In the genomic region with DNA sequence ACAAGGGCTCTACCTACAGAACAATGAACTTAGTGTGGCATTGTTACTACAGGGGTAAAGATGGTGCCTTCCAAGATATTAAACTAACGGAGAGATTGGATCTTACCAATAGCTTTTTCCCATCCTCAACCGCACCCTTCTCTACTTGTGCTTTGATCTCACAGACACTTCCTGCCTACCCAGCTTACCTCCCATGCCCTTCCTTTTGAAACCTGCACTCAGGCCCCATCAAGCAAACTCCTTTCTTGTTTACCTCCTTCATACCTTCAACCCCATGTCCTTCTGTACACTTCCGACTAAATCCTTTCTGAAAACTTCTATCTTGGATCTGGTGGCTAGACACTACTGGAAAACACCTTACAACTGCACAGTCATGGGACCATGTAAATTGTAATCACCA, we compare ENCODE assay signal across 37 mouse cellular contexts. TPM values are rescaled to one million over a fixed set of nuclear protein-coding genes. Genes with fewer than 3 reads are reported as not detected.
DNase-seq lines count a peak whose midpoint lies in the region; ATAC-seq and TF ChIP-seq lines count a peak whose summit lies in the region.
"Had no signal": no experiment of that assay in that cellular context is flagged by ENCODE, and none has a peak within 500 bp of the region (broad histone marks: within the 10 kb centered on the region; RNA-seq: fewer than 3 reads in every experiment).

No protein-coding gene starts in this region.

- no peaks in the 10 kb centered on the region for H3K9me3 ChIP-seq in forebrain, embryonic 11.5 days (ENCODE audit: control insufficient read depth, low read length)
- H3K9me3 ChIP-seq: embryonic facial prominence, embryonic 10.5 days; embryonic facial prominence, embryonic 13.5 days; forebrain, embryonic 13.5 days; hindbrain, embryonic 10.5 days; hindbrain, embryonic 13.5 days had no signal

- H3K27ac ChIP-seq in thymus, adult 2 months (ENCODE audit: control insufficient read depth, insufficient read depth, low read length): no peak overlapping the region
- H3K27ac ChIP-seq in forebrain, embryonic 11.5 days (ENCODE audit: low read depth, low read length): no peak overlapping the region
- H3K27ac ChIP-seq: embryonic facial prominence, embryonic 10.5 days; embryonic facial prominence, embryonic 13.5 days; forebrain, embryonic 13.5 days; gastrocnemius, adult 2 months; hindbrain, embryonic 10.5 days; hindbrain, embryonic 13.5 days had no signal

- TF ChIP-seq POLR2A in thymus, adult 2 months (IDR thresholded peaks at IDR 0.05; ENCODE audit: control insufficient read depth, extremely low read depth, insufficient read depth, low read length, poor library complexity): no peak

- H3K36me3 ChIP-seq in thymus, adult 2 months (ENCODE audit: control insufficient read depth, insufficient read depth, low read length): no peaks in the 10 kb centered on the region
- H3K36me3 ChIP-seq in forebrain, embryonic 11.5 days (ENCODE audit: control insufficient read depth, insufficient read depth, low read length): no peaks in the 10 kb centered on the region
- H3K36me3 ChIP-seq: embryonic facial prominence, embryonic 10.5 days; embryonic facial prominence, embryonic 13.5 days; G1E; hindbrain, embryonic 10.5 days; hindbrain, embryonic 13.5 days had no signal

- peak; percentile 94 for ATAC-seq in CD4-positive, CD25-positive, alpha-beta regulatory T cell, adult 4 months
- no peak for ATAC-seq in forebrain, embryonic 11.5 days (replicated peaks; ENCODE audit: low FRiP score)
- ATAC-seq: forebrain, embryonic 13.5 days; forebrain, embryonic 16.5 days; hindbrain, embryonic 16.5 days; Patski had no signal

- DNase-seq in thymus, postnatal 0 days (ENCODE audit: low spot score): peak; percentile 32
- DNase-seq in thymus, adult 2 months: no peak
- peak; percentile 57 for DNase-seq in CD4-positive helper T cell, adult 2 months (ENCODE audit: low read depth, low spot score)
- peak; percentile 64 for DNase-seq in induced T-regulatory cell, adult 2 months (ENCODE audit: low read depth)
- DNase-seq in forebrain, embryonic 11.5 days (ENCODE audit: low spot score): no peak
- no peak for DNase-seq in gastrocnemius, postnatal 14 days
- DNase-seq in gastrocnemius, postnatal 4 days (ENCODE audit: low spot score in 2 of 2): no peak
- DNase-seq: adrenal gland, postnatal 10 days; adrenal gland, postnatal 36 days; B cell, adult 2 months; cerebellum, adult 2 months; cerebellum, adult 9-11 months; cerebellum, postnatal 25 days; gastrocnemius, adult 2 months; gastrocnemius, postnatal 25 days; heart, postnatal 36 days; kidney, adult 11 months; kidney, adult 8-10 months had no signal

- no peak overlapping the region for H3K9ac ChIP-seq in forebrain, embryonic 11.5 days (ENCODE audit: low read length)
- H3K9ac ChIP-seq: embryonic facial prominence, embryonic 13.5 days; forebrain, embryonic 13.5 days; hindbrain, embryonic 13.5 days had no signal

- no peaks in the 10 kb centered on the region for H3K27me3 ChIP-seq in thymus, adult 2 months (ENCODE audit: control insufficient read depth, insufficient read depth, low read length)
- no peaks in the 10 kb centered on the region for H3K27me3 ChIP-seq in forebrain, embryonic 11.5 days (ENCODE audit: control insufficient read depth, insufficient read depth, low read length)
- H3K27me3 ChIP-seq: embryonic facial prominence, embryonic 13.5 days; forebrain, embryonic 13.5 days; hindbrain, embryonic 13.5 days; Patski had no signal

- 46% methylated on average over 3 of the region's 3 CpGs for WGBS in thymus, adult 2 months
- WGBS in forebrain, embryonic 11.5 days: 86% methylated on average over 3 of the region's 3 CpGs

- intact Hi-C loops in gastrocnemius, postnatal 14 days (cut with DNase I; ENCODE audit: low total_unique reads): no loop called here

- H3K4me2 ChIP-seq in forebrain, embryonic 11.5 days (ENCODE audit: low read depth, low read length, severe bottlenecking): no peak overlapping the region
- H3K4me2 ChIP-seq: embryonic facial prominence, embryonic 13.5 days; forebrain, embryonic 13.5 days; heart, embryonic 11.5 days; hindbrain, embryonic 13.5 days had no signal

- no peak overlapping the region for H3K4me3 ChIP-seq in thymus, adult 2 months (ENCODE audit: control insufficient read depth, insufficient read depth, low read length)
- H3K4me3 ChIP-seq in forebrain, embryonic 11.5 days (ENCODE audit: low read depth, low read length): no peak overlapping the region
- H3K4me3 ChIP-seq: embryonic facial prominence, embryonic 10.5 days; embryonic facial prominence, embryonic 13.5 days; erythroblast, embryonic 14.5 days; forebrain, embryonic 13.5 days; gastrocnemius, adult 2 months; hindbrain, embryonic 10.5 days; hindbrain, embryonic 13.5 days had no signal

- no peak for TF ChIP-seq CTCF in thymus, adult 2 months (IDR thresholded peaks at IDR 0.05; ENCODE audit: borderline replicate concordance, control insufficient read depth, extremely low read depth, insufficient read depth, low read length, poor library complexity)

- no peaks in the 10 kb centered on the region for H3K4me1 ChIP-seq in thymus, adult 2 months (replicated peaks; ENCODE audit: control insufficient read depth, insufficient read depth, low read length)
- H3K4me1 ChIP-seq in forebrain, embryonic 11.5 days (replicated peaks; ENCODE audit: control insufficient read depth, insufficient read depth, low read length): no peaks in the 10 kb centered on the region
- H3K4me1 ChIP-seq: embryonic facial prominence, embryonic 10.5 days; embryonic facial prominence, embryonic 13.5 days; forebrain, embryonic 13.5 days; hindbrain, embryonic 10.5 days; hindbrain, embryonic 13.5 days had no signal

RNA-seq across cellular contexts. Expression of a gene that starts 5.7 kb away (rescaled TPM):
- 1,245 and 1,274 TPM in 2 replicates for polyA plus RNA-seq in thymus, postnatal 0 days (2015; fragmentation: Nextera tagmentation; extraction: Ambion mirVana)
- 134 and 151 TPM in 2 replicates for polyA plus RNA-seq in thymus, adult 2 months (2012; rRNA removed)
- 100 to 1,000 TPM; 613 to 644 TPM for polyA plus RNA-seq in CD4-positive, CD25-positive, alpha-beta regulatory T cell, adult 4 months (2017; shearing (Covaris generic))
- polyA plus RNA-seq in forebrain, embryonic 11.5 days (2014; fragmentation: Nextera tagmentation; extraction: Ambion mirVana): 317 and 320 TPM in 2 replicates
- 100 to 1,000 TPM; 101 to 110 TPM for total RNA-seq in gastrocnemius, postnatal 14 days (2021)
- total RNA-seq in gastrocnemius, postnatal 4 days (2021): 100 to 1,000 TPM; 310 to 333 TPM
- total RNA-seq: G1E had no signal
- polyA plus RNA-seq: G1E had no signal

RNA-seq across cellular contexts. Expression of a gene that starts 40.3 kb away (rescaled TPM):
- 485 and 530 TPM in 2 replicates for polyA plus RNA-seq in thymus, postnatal 0 days (2015; fragmentation: Nextera tagmentation; extraction: Ambion mirVana)
- 99.3 and 121 TPM in 2 replicates for polyA plus RNA-seq in thymus, adult 2 months (2012; rRNA removed)
- 100 to 1,000 TPM; 693 to 848 TPM for polyA plus RNA-seq in CD4-positive, CD25-positive, alpha-beta regulatory T cell, adult 4 months (2017; shearing (Covaris generic))
- polyA plus RNA-seq in forebrain, embryonic 11.5 days (2014; fragmentation: Nextera tagmentation; extraction: Ambion mirVana): 128 and 139 TPM in 2 replicates
- total RNA-seq in gastrocnemius, postnatal 14 days (2021): 100 to 1,000 TPM; 102 to 107 TPM
- 100 to 1,000 TPM; 290 to 327 TPM for total RNA-seq in gastrocnemius, postnatal 4 days (2021)
- total RNA-seq: G1E had no signal
- polyA plus RNA-seq: G1E had no signal

RNA-seq across cellular contexts. Expression of a gene that starts 46.1 kb away (rescaled TPM):
- polyA plus RNA-seq in thymus, postnatal 0 days (2015; fragmentation: Nextera tagmentation; extraction: Ambion mirVana): 0.08 TPM in 1 of 2 replicates, not detected in the other
- not detected in 2 replicates for polyA plus RNA-seq in thymus, adult 2 months (2012; rRNA removed)
- not detected for polyA plus RNA-seq in CD4-positive, CD25-positive, alpha-beta regulatory T cell, adult 4 months (2017; shearing (Covaris generic))
- polyA plus RNA-seq in forebrain, embryonic 11.5 days (2014; fragmentation: Nextera tagmentation; extraction: Ambion mirVana): not detected in 2 replicates
- total RNA-seq in gastrocnemius, postnatal 14 days (2021): not detected
- total RNA-seq in gastrocnemius, postnatal 4 days (2021): not detected
- total RNA-seq: adrenal gland, postnatal 10 days; CH12.LX; common myeloid progenitor, adult 5-6 weeks; gastrocnemius, adult 2 months; gastrocnemius, postnatal 25 days; granulocyte monocyte progenitor cell, adult 5-6 weeks; heart, adult 8-10 months; heart, postnatal 36 days had no signal
- polyA plus RNA-seq: cerebellum, adult 2 months; embryonic facial prominence, embryonic 10.5 days; embryonic facial prominence, embryonic 13.5 days; erythroblast, embryonic 14.5 days; forebrain, embryonic 13.5 days; forebrain, embryonic 16.5 days; G1E; heart, embryonic 11.5 days; heart, embryonic 14.5 days; heart, postnatal 0 days; hindbrain, embryonic 10.5 days; hindbrain, embryonic 13.5 days; hindbrain, embryonic 16.5 days; intestine, embryonic 14.5 days had no signal

Comparison
In these comparisons a context has a peak if more than half of its experiments do, and no peak if none do; other contexts are left out.
1. DNase-seq: peak in thymus, postnatal 0 days (single experiment), CD4-positive helper T cell, adult 2 months (single experiment) and induced T-regulatory cell, adult 2 months (single experiment); none in thymus, adult 2 months (single experiment), forebrain, embryonic 11.5 days (single experiment), gastrocnemius, postnatal 14 days (single experiment) and gastrocnemius, postnatal 4 days (0 of 2).